In genomic region chr9:20740407-20740806, GRCm38 (mm10) we compare ENCODE assay signal across 8 mouse cellular contexts. TPM values are rescaled to one million over a fixed set of nuclear protein-coding genes. Genes with fewer than 3 reads are reported as not detected.
DNase-seq lines count a peak whose midpoint lies in the region; ATAC-seq and TF ChIP-seq lines count a peak whose summit lies in the region.

No protein-coding gene starts in this region.

- WGBS in forebrain, embryonic 14.5 days, result 4% methylated on average over 12 of the region's 12 CpGs
- 2% methylated on average over 12 of the region's 12 CpGs for WGBS in liver, postnatal 0 days (ENCODE audit: insufficient replicate concordance)

- peak; percentile 98 for TF ChIP-seq CTCF in liver, postnatal 0 days (IDR thresholded peaks at IDR 0.05; ENCODE audit: low read depth)

- peak; percentile 69 for ATAC-seq in forebrain, embryonic 14.5 days
- ATAC-seq in liver, postnatal 0 days, result peak; percentile 87
- peak; percentile 54; the same call in 1 of the 2 replicates for ATAC-seq in neutrophil, adult 5-6 weeks (ENCODE audit: extremely low read depth, insufficient number of reproducible peaks, low FRiP score, poor library complexity, severe bottlenecking)

- H3K27ac ChIP-seq in ES-E14 (ENCODE audit: insufficient read depth, low read depth, low read length, poor library complexity, severe bottlenecking), result no peak overlapping the region
- no peak overlapping the region for H3K27ac ChIP-seq in forebrain, embryonic 14.5 days (ENCODE audit: low read depth, low read length)
- H3K27ac ChIP-seq in liver, postnatal 0 days (ENCODE audit: low read depth), result no peak overlapping the region

- in situ Hi-C loops in ES-E14 (cut with MboI; ENCODE audit: low sequenced_read_pairs in 2 of 2, unreplicated experiment in 2 of 2), result no loop called here

- intact Hi-C loops in heart, postnatal 10 days (cut with DNase I), result loop anchor here (1.0 kb wide), 2 partner anchors 64 to 91 kb away; no protein-coding TSS in a partner anchor

- no peak overlapping the region for H3K4me2 ChIP-seq in forebrain, embryonic 14.5 days (ENCODE audit: low read length)
- peak overlapping the region; percentile 53 for H3K4me2 ChIP-seq in liver, postnatal 0 days (ENCODE audit: low read depth, low read length)

- H3K36me3 ChIP-seq in ES-E14 (ENCODE audit: control insufficient read depth, insufficient read depth, low read length, poor library complexity, severe bottlenecking), result no peaks in the 10 kb centered on the region
- no peaks in the 10 kb centered on the region for H3K36me3 ChIP-seq in forebrain, embryonic 14.5 days (ENCODE audit: control insufficient read depth, insufficient read depth, low read length)
- H3K36me3 ChIP-seq in liver, postnatal 0 days (replicated peaks; ENCODE audit: insufficient read depth, low read length), result no peaks in the 10 kb centered on the region

- no peak overlapping the region for H3K9ac ChIP-seq in ES-E14 (ENCODE audit: insufficient read depth, low read depth, low read length, poor library complexity, severe bottlenecking)
- no peak overlapping the region for H3K9ac ChIP-seq in forebrain, embryonic 14.5 days (ENCODE audit: low read length)
- no peak overlapping the region for H3K9ac ChIP-seq in liver, postnatal 0 days (replicated peaks)

- H3K4me1 ChIP-seq in ES-E14 (ENCODE audit: control insufficient read depth in 2 of 2, insufficient read depth in 2 of 2, low read length in 2 of 2, poor library complexity in 1 of 2), result peaks cover 0 to 6% of the 10 kb centered on the region in 2 experiments; a peak in 1 of 4 replicates
- H3K4me1 ChIP-seq in forebrain, embryonic 14.5 days (ENCODE audit: control insufficient read depth, insufficient read depth, low read length), result no peaks in the 10 kb centered on the region
- H3K4me1 ChIP-seq in liver, postnatal 0 days (ENCODE audit: insufficient read depth), result no peaks in the 10 kb centered on the region

- peak; percentile 94 for DNase-seq in ES-E14 (ENCODE audit: low read depth, low spot score)
- DNase-seq in cerebellum, adult 11 months, result peak; percentile 42
- DNase-seq in forebrain, embryonic 14.5 days (ENCODE audit: low spot score), result peak; percentile 85
- DNase-seq in heart, postnatal 10 days, result peak; percentile 83 to 93
- peak; percentile 85 for DNase-seq in layer of hippocampus, adult 11-12 months (ENCODE audit: low spot score)
- DNase-seq in liver, postnatal 0 days, result peak; percentile 86
- peak; percentile 77 for DNase-seq in testis, postnatal 14 days (ENCODE audit: low spot score)

- TF ChIP-seq EP300 in liver, postnatal 0 days (IDR thresholded peaks at IDR 0.05; ENCODE audit: low read depth), result no peak

- peaks cover 12% of the 10 kb centered on the region for H3K27me3 ChIP-seq in forebrain, embryonic 14.5 days (replicated peaks; ENCODE audit: control insufficient read depth, insufficient read depth, low read length)
- peaks cover 30% of the 10 kb centered on the region for H3K27me3 ChIP-seq in liver, postnatal 0 days (ENCODE audit: insufficient read depth, low read length)

- H3K9me3 ChIP-seq in ES-E14 (ENCODE audit: control insufficient read depth, insufficient read depth, low read depth, low read length), result no peaks in the 10 kb centered on the region
- no peaks in the 10 kb centered on the region for H3K9me3 ChIP-seq in forebrain, embryonic 14.5 days (replicated peaks; ENCODE audit: control insufficient read depth, low read length)
- no peaks in the 10 kb centered on the region for H3K9me3 ChIP-seq in liver, postnatal 0 days (ENCODE audit: low read length)

- H3K4me3 ChIP-seq in ES-E14 (ENCODE audit: insufficient read depth in 1 of 2, low read depth in 1 of 2, low read length in 2 of 2, poor library complexity in 1 of 2, severe bottlenecking in 1 of 2), result no peak overlapping the region
- no peak overlapping the region for H3K4me3 ChIP-seq in forebrain, embryonic 14.5 days (ENCODE audit: low read depth, low read length)
- no peak overlapping the region for H3K4me3 ChIP-seq in liver, postnatal 0 days (ENCODE audit: low read depth, low read length)

TF ChIP-seq in ES-E14, 5 proteins besides CTCF, POLR2A, EP300 and RAD21:
- 0 out of 2 replicates have a peak, but pooled peaks have one; percentile 31 for TF ChIP-seq HCFC1 (IDR thresholded peaks at IDR 0.05; ENCODE audit: borderline replicate concordance, insufficient read depth, low read length)
- no peak for TF ChIP-seq CHD2 (IDR thresholded peaks at IDR 0.05; ENCODE audit: low read depth, low read length)
- no peak for TF ChIP-seq MAFK (IDR thresholded peaks at IDR 0.05; ENCODE audit: insufficient read depth, low read depth, low read length)
- no peak for TF ChIP-seq ZNF384 (IDR thresholded peaks at IDR 0.05; ENCODE audit: low read depth, low read length)
- peak; percentile 74; the same call in 1 of the 2 replicates for TF ChIP-seq ZC3H11A (IDR thresholded peaks at IDR 0.05; ENCODE audit: borderline replicate concordance, low read depth, low read length)
TF ChIP-seq in ES-E14: peak in this region for 2.

RNA-seq across cellular contexts. Expression of gene Olfm2, which starts 5.7 kb away (rescaled TPM):
- total RNA-seq in ES-E14 (2012; rRNA removed), result 2.2 and 2.9 TPM in 2 replicates
- 88.7 and 113 TPM in 2 replicates for polyA plus RNA-seq in forebrain, embryonic 14.5 days (2014; fragmentation: Nextera tagmentation; extraction: Ambion mirVana)
- 1 to 10 TPM in 1 of 2 experiments, under 1 TPM in 1; 0.50 to 1.2 TPM for total RNA-seq in heart, postnatal 10 days (2021)
- polyA plus RNA-seq in liver, postnatal 0 days (2015; fragmentation: Nextera tagmentation; extraction: Ambion mirVana), result 0.20 and 0.34 TPM in 2 replicates
- not detected in 2 replicates for total RNA-seq in neutrophil, adult 5-6 weeks (2017)

Comparison
In these comparisons a context has a peak if more than half of its experiments do, and no peak if none do; other contexts are left out.
1. DNase-seq: peak in every context shown above with its lines; median percentile 94 in ES-E14; 88 in heart, postnatal 10 days; 86 in liver, postnatal 0 days; 85 in forebrain, embryonic 14.5 days; 85 in layer of hippocampus, adult 11-12 months; 77 in testis, postnatal 14 days; 42 in cerebellum, adult 11 months.